Mouse (Mus musculus) intestine, postnatal 0 days (tissue): ENCODE results near the gene Gm11627. TPM values are rescaled to one million over a fixed set of nuclear protein-coding genes. Genes with fewer than 3 reads are reported as not detected.

ENCODE experiments used
- ATAC-seq: fragments of 200-750 bp; cut with Nextera tagmentation; 2 replicates; pipeline ENCODE4 v1.8.0; 2017; ENCODE audit warnings: mild to moderate bottlenecking, moderate TSS enrichment, moderate library complexity
- H3K27ac ChIP-seq: fragments of 300-500 bp; sonication (generic); 2 replicates; pipeline ENCODE4 v1.5.1; 2014; ENCODE audit warnings: mild to moderate bottlenecking, low read depth, low read length, moderate library complexity
- H3K27me3 ChIP-seq: fragments of 300-500 bp; sonication (generic); replicated peaks from 2 replicates; pipeline ENCODE4 v1.6.1; 2014; ENCODE audit warnings: low read length, mixed read lengths; ENCODE audit not compliant: control insufficient read depth, insufficient read depth
- H3K36me3 ChIP-seq: fragments of 300-500 bp; sonication (generic); 2 replicates; pipeline ENCODE4 v1.6.1; 2014; ENCODE audit warnings: mild to moderate bottlenecking, moderate library complexity; ENCODE audit not compliant: control insufficient read depth, insufficient read depth
- H3K4me1 ChIP-seq: fragments of 300-500 bp; sonication (generic); replicated peaks from 2 replicates; pipeline ENCODE4 v1.6.1; 2014; ENCODE audit warnings: antibody characterized with exemption, low read length, mixed read lengths; ENCODE audit not compliant: control insufficient read depth, insufficient read depth
- H3K4me2 ChIP-seq: fragments of 300-500 bp; sonication (generic); replicated peaks from 2 replicates; pipeline ENCODE4 v1.6.1; 2014; ENCODE audit warnings: low read depth, mild to moderate bottlenecking, moderate library complexity
- H3K4me3 ChIP-seq: fragments of 300-500 bp; sonication (generic); 2 replicates; pipeline ENCODE4 v1.5.1; 2014; ENCODE audit warnings: low read depth, low read length
- H3K9ac ChIP-seq: fragments of 300-500 bp; sonication (generic); 2 replicates; pipeline ENCODE4 v1.6.1; 2014; ENCODE audit warnings: mild to moderate bottlenecking, low read depth, low read length
- H3K9me3 ChIP-seq: fragments of 300-500 bp; sonication (generic); 2 replicates; pipeline ENCODE4 v1.6.1; 2016; ENCODE audit warnings: mixed run types; ENCODE audit not compliant: control insufficient read depth
- CTCF ChIP-seq: sonication (generic); IDR thresholded peaks from 2 replicates; pipeline ENCODE4 v1.5.1; 2016; ENCODE audit warnings: low read depth, mild to moderate bottlenecking, control low read depth, antibody characterized with exemption, moderate library complexity
- WGBS: fragments of 180-500 bp; shearing (Covaris S2); extraction: QIAGEN DNeasy Blood & Tissue Kit; methylation state at CpG from one replicate; pipeline ENCODE4 v1.1.7; 2014; 5-methylcytosine and 5-hydroxymethylcytosine counted together
- polyA plus RNA-seq: library from polyadenylated mRNA; unstranded; fragments of >200 nt; fragmentation: Nextera tagmentation; extraction: Ambion mirVana; gene quantifications from 2 replicates; pipeline ENCODE4 v1.2.1, GENCODE M21; 2015

The Gm11627 gene
- 11.2 and 12.7 TPM in 2 replicates for polyA plus RNA-seq

DNA sequence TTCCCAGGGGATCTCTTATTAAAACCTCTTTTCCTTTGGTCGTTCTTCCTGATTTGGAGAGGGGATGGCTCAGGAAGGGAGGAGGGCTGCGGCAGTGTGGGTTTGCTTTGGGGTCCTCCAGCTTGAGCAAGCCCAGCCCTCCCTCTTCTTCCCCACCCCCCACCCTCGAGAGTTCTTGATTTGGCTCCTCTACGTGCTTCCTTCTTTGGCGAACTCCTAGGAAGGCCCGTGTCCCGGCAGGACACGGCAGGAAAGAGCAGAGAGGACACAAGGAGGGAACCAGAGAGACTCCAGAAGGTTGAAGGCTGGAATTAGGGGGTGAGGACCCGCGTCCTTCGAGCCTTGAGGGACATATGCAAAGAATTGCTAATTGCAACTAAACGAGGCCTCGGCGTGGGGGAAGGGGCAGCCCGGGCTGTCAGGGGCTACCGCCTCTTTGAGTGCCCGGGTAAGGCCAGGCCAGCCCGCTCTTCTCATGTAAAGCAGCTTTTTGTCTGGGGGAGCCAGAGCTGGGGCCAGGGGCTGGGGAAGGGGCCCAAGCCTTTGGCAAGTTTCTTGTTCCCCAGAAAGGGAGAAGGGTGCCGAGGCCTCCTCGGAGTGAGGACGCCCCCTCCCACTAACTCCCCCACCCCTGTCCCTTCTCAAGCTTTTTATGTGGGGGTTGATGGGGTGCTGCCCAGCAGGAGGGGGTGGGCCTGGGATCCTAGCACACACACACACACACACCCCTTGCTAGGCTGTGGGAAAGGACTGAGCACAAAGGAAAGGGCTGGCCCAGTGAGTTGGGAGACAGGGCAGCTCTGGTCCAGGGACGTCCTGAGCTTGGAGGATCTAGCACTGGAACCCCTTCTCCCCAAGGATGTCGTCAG is at the start of gene Gm11627:
Gm11627 (minus strand) TSS at position 297 of the 869 bp plus-strand sequence.
- Histone ChIP-seq H3K4me2 (peak within 1 kb of the TSS; percentile 68), H3K9me3 (no peaks in the 10 kb centered on the region), H3K9ac (peak within 1 kb of the TSS; percentile 18; the same call in 1 of the 2 replicates), H3K4me3 (peak within 1 kb of the TSS; percentile 35), H3K36me3 (no peaks in the 10 kb centered on the region), H3K27me3 (peaks cover 7% of the 10 kb centered on the region; the same call in 1 of the 2 replicates), H3K27ac (peak within 1 kb of the TSS; percentile 65), H3K4me1 (no peaks in the 10 kb centered on the region)
- ATAC-seq = 0 out of 2 replicates have a peak, but pooled peaks have one; percentile 2
- no peak for TF ChIP-seq CTCF
- 25% methylated on average over 23 of the region's 23 CpGs for WGBS

GRCm38 (mm10) chr11:102628529-102628928 is 49.3 kb upstream of the Gm11627 start:
- H3K4me3 ChIP-seq = no peak overlapping the region
- no peak overlapping the region for H3K9ac ChIP-seq
- H3K9me3 ChIP-seq = no peaks in the 10 kb centered on the region
- H3K4me2 ChIP-seq = no peak overlapping the region
- no peak overlapping the region for H3K27ac ChIP-seq
- TF ChIP-seq CTCF = no peak
- H3K27me3 ChIP-seq = no peaks in the 10 kb centered on the region
- WGBS = 79% methylated on average over 9 of the region's 9 CpGs
- H3K36me3 ChIP-seq = no peaks in the 10 kb centered on the region
- ATAC-seq = no peak
- H3K4me1 ChIP-seq = peaks cover 8% of the 10 kb centered on the region

- H3K9me3 ChIP-seq = no peaks in the 10 kb centered on the region
- H3K4me2 ChIP-seq = no peak overlapping the region
- H3K27ac ChIP-seq = no peak overlapping the region
- WGBS = 84% methylated on average over 9 of the region's 9 CpGs
- no peaks in the 10 kb centered on the region for H3K27me3 ChIP-seq
- no peak overlapping the region for H3K9ac ChIP-seq
- TF ChIP-seq CTCF = no peak
- H3K4me3 ChIP-seq = no peak overlapping the region
- H3K4me1 ChIP-seq = peaks cover 6% of the 10 kb centered on the region
- H3K36me3 ChIP-seq = no peaks in the 10 kb centered on the region
- ATAC-seq = no peak
These were observed 48.1 kb upstream of the Gm11627 start for GRCm38 (mm10) chr11:102627171-102627931.

DNA sequence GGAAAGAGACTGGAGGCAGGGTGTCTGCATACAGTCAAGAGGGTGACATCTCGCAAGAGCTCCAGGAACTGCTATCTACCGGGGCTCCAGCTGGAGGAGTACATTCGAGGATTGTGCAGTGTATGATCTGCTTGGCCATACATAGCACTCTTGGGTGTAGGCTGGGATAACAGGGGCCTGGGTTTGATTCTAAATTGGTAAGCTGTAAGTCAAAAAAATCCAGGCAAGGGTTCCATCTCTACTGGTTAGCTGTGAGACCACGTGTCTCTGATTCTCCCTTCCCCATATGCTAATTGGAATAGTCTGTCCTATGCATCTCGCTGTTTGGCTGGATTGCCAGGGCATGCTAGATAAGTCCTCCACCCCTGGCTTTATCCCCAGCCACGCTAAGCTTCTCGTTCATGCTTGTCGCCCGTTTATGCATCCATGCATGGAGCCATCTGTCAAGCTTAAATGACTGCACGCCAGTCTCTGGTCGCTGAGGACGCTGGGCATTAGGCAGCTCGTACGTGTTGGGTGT is 45.7 kb upstream of the Gm11627 start:
- H3K36me3 ChIP-seq = no peaks in the 10 kb centered on the region
- H3K9me3 ChIP-seq = no peaks in the 10 kb centered on the region
- H3K4me1 ChIP-seq = peaks cover 6% of the 10 kb centered on the region
- H3K4me2 ChIP-seq = no peak overlapping the region
- H3K27ac ChIP-seq = 0 out of 2 replicates have a peak overlapping the region, but pooled peaks have one; percentile 60
- WGBS = 55% methylated on average over 14 of the region's 14 CpGs
- H3K9ac ChIP-seq = no peak overlapping the region
- TF ChIP-seq CTCF = no peak
- no peak overlapping the region for H3K4me3 ChIP-seq
- no peak for ATAC-seq
- H3K27me3 ChIP-seq = no peaks in the 10 kb centered on the region

- Histone ChIP-seq H3K4me3 (no peak overlapping the region), H3K27ac (peak overlapping the region; percentile 60), H3K9me3 (no peaks in the 10 kb centered on the region), H3K36me3 (no peaks in the 10 kb centered on the region), H3K4me2 (peak overlapping the region; percentile 32), H3K27me3 (no peaks in the 10 kb centered on the region), H3K9ac (no peak overlapping the region), H3K4me1 (peaks cover 6% of the 10 kb centered on the region)
- ATAC-seq = peak; percentile 50; the same call in 1 of the 2 replicates
- WGBS = 18% methylated on average over 17 of the region's 17 CpGs
- TF ChIP-seq CTCF = no peak
These were observed 44.9 kb upstream of the Gm11627 start for GRCm38 (mm10) chr11:102623876-102624789.
